Mouse (Mus musculus) ovary, postnatal 10 days (tissue): ENCODE results near the gene Robo1.

Experiments
- DNase-seq: peaks from one replicate; pipeline ENCODE4 v3.0.0; 2022; ENCODE audit warnings: low spot score

Gene Robo1

GRCm38 (mm10) chr16:72737154-72737553 is 429.0 kb downstream of the Robo1 start:
- no peak for DNase-seq

- no peak for DNase-seq
Measured at GRCm38 (mm10) chr16:72740218-72740617, 432.1 kb downstream of the Robo1 start.

DNA sequence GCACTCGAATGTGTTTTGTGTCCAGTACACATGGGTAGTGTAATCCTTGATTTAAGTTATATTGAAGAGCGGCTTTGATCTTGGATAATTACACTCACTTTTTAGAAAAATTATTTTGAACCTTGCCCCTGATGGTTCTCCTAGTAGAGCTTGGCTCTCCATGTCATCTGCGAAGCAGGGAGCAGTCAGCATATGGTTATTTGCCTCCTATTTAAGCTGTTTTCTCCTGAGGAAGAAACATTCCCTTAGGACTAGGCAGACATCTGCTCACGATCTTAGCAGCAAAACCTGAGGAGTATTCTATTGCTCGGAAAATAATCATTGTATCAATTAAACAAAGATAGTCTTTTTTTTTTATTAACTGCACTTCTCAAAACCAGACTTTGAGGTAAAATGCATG is 439.6 kb downstream of the Robo1 start:
- DNase-seq = no peak

GRCm38 (mm10) chr16:72765128-72765913 is 457.2 kb downstream of the Robo1 start:
- DNase-seq = no peak

DNA sequence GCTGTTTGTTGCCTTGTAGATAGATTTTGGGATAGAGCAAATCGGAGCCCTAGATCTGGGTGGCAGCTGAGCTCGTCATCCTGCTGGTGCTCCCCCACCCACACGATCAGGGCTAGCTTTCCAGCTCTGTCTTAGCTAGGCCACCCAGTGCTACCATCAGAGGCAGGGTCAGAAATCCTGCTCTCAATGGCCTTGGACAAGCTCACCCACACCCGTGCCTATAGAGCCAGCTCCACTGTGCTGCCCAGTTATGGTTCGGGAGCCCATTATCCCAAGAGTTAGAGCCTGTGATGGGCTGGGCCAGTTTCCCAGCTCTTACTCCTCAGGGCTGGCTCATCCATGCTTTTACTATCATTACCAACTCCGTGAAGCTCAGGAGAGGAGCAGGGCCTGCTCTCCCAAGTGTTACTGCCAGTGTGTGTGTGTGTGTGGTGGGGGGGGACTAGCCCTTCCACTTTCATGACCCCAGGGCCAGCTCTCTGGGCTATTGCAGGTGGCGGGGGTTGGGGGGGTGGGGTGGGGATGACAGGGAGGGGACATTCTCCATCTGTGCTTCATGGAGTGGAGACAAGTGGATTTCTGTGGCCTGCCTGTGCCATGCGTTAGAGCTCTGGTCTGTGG is 461.2 kb downstream of the Robo1 start:
- no peak for DNase-seq

- no peak for DNase-seq
Measured at GRCm38 (mm10) chr16:72772348-72772747, 464.2 kb downstream of the Robo1 start.

GRCm38 (mm10) chr16:72773034-72773433 is 464.9 kb downstream of the Robo1 start:
- DNase-seq = no peak

DNA sequence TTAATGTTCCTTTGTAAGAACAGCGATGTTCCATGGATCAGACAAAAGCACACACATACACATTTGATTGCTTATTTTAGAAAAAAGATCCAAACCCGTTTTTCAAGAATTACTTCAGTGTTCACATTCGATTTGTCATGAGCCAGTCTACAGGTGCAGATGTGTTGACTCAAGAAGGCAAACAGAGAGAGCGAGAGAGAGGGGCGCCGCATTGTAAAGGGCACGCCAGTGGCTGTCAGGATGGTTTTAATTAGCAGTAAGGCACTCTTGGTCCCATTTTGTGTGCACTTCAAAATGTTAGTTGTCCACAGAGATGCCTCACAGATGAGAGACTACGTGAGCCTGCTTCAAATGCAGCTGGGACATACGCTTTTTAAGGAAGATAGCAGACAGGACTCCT is 470.4 kb downstream of the Robo1 start:
- DNase-seq = no peak

DNA sequence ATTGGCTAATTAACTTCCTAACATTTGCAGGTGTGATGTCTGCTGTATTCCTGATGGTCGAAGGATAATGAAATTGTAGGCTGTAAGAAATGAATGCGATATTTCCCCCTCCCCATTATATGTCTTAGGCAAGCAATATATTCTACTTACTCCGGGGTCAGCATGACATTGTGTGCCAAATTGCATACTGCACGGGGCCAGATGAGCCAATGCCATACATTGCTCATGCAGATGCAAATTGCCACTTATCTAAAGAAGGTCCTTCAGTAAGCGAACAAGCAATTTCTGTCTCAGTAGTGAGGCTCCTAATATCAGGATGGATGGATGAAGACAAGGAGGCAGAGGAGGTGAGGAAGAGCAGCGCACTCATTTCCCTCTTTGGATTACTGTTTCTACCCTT is 474.1 kb downstream of the Robo1 start:
- DNase-seq = no peak

- DNase-seq = no peak
Measured at GRCm38 (mm10) chr16:72786079-72786478, 478.0 kb downstream of the Robo1 start.

DNA sequence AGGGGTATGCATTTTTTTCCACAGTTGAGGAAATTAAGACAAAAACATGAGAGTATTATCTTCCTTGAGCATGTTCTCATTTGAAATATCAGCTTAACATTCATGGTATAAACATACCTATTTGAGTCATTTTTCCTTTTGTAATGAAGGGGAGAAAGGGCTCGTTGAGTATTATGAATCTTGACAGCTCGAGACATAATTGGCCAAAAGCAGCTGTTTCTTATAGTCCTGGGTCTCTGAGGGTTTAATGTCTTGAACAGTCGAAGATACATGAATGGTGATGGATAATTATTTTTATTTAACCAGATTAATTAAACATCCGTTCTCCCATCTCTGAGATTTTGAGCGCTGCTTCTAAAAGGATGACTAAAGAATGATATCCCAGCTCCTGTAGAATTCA is 478.5 kb downstream of the Robo1 start:
- DNase-seq = no peak

DNA sequence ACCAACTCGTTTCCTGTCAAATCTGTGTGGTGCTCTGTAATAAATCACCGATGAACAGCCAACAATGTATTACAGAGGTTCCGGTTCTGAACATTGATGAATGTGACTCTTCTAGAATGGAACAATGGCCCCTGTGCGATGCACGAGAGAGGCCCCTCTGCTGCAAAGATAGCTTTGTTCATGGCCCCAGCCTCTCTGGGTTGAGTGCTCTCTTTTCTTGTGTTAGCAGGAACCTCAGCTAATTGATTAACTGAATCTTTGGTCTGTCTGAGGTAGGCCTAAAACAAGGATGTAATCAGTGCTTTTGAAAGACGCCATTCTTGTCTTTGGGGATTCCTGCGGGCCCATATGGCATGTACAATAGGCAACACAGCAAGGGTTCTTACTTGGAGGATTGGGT is 479.9 kb downstream of the Robo1 start:
- no peak for DNase-seq

GRCm38 (mm10) chr16:72791181-72791705 is 483.1 kb downstream of the Robo1 start:
- DNase-seq = no peak

GRCm38 (mm10) chr16:72794692-72795378 is 486.7 kb downstream of the Robo1 start:
- DNase-seq = no peak

GRCm38 (mm10) chr16:72795379-72795712 is 487.2 kb downstream of the Robo1 start:
- DNase-seq = no peak

DNA sequence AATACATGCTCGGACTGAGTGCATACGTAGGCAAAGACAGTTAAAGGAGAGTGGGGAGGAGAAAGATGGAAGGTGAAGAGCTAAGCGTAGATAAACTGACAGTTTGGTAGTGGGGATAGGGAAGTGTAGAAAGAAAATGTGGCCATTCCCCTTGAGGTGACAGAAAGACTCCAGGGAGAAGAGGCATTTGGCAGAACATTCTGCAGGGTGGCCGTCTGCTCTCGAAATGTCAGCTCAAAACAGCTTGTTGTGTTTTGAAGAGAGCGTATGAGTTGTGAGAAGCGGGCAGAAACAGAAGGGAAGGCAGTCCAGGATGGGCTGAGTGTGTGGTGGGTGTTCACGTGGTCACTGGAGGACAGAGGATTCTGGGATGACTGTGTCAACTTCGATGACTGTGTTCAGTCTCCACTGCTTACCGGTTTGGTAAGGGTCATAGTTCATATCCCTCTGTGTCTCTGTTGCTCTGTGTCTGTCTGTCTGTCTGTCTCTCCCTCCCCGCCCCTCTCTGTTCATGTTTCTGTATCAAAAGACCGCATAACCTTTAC is 490.4 kb downstream of the Robo1 start:
- DNase-seq = no peak

GRCm38 (mm10) chr16:72800121-72800749 is 492.1 kb downstream of the Robo1 start:
- no peak for DNase-seq

DNA sequence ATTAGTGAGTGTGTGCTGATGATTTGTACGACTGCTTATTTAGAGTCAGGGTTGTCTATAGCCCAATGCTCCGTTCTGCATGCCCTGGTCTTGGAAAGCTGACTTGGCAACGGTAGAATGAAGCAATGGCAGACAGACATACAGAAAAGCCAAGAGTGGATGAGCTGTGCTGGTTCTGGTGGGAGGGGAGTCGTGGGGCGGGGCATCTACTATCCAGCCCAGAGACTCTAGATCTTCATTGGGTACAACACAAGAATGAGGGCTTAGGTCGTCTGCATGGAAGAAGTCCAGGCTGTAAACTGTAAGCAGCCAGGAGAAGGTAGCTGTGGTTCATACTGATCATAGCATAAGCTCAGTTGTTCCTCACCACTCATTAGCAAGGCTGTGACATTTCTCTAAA is 492.7 kb downstream of the Robo1 start:
- no peak for DNase-seq

DNA sequence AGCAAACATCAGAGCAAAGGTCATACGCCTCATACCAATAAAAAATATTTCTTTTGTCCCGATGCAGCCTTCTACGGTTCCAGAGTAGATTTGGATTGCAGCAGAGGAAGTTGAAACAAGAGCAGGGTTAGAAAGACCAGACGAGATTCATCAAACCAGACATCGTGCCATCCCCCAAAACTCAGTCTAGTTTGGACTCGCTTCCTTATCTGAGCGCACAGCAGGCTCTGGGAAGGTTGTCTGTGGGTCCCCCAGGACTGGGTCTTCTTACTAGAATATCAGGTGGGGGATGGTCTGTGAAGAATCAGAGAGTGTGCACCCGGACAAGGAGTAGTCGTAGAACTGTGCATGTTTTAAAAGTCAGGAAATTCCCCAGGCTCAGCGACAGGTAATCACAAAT is 500.2 kb downstream of the Robo1 start:
- no peak for DNase-seq

- no peak for DNase-seq
Measured at GRCm38 (mm10) chr16:72810942-72811341, 502.8 kb downstream of the Robo1 start.

DNA sequence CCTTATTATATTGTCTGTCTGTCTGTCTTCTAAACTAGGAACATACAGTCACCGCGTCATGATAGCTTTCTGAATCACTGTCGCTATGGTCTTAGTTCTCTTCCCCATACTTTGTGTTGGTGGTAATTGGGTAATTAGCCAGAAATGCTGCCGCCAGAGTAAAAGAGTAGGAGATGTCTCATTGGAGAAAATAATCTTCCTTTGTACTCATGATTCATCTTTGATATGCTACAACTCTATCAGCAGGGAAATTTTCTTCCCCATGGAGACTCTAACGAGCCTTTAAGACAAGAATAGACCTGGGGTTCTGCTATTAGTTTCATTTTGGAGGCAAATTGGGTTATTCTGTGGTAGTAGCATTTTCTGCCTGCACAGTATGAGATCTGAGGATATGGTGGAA is 503.4 kb downstream of the Robo1 start:
- no peak for DNase-seq

- no peak for DNase-seq
Measured at GRCm38 (mm10) chr16:72811908-72812307, 503.8 kb downstream of the Robo1 start.
